Mouse (Mus musculus) midbrain, embryonic 16.5 days (tissue): Measurements from ENCODE around the gene Sec16b. TPM values are rescaled to one million over a fixed set of nuclear protein-coding genes. Genes with fewer than 3 reads are reported as not detected.

Source experiments
- ATAC-seq: fragments of 200-750 bp; cut with Nextera tagmentation; 2 replicates; pipeline ENCODE4 v1.8.0; 2017; ENCODE audit warnings: moderate TSS enrichment
- H3K27ac ChIP-seq: fragments of 300-500 bp; sonication (generic); 2 replicates; pipeline ENCODE4 v1.5.1; 2014; ENCODE audit warnings: mild to moderate bottlenecking, low read length, mixed read lengths
- H3K27me3 ChIP-seq: fragments of 300-500 bp; sonication (generic); 2 replicates; pipeline ENCODE4 v1.6.1; 2014; ENCODE audit warnings: low read depth, low read length, mixed read lengths; ENCODE audit not compliant: control insufficient read depth, insufficient read depth
- H3K36me3 ChIP-seq: fragments of 300-500 bp; sonication (generic); 2 replicates; pipeline ENCODE4 v1.6.1; 2014; ENCODE audit warnings: mild to moderate bottlenecking, low read length, moderate library complexity, mixed read lengths; ENCODE audit not compliant: control insufficient read depth, insufficient read depth
- H3K4me1 ChIP-seq: fragments of 300-500 bp; sonication (generic); 2 replicates; pipeline ENCODE4 v1.6.1; 2014; ENCODE audit warnings: mild to moderate bottlenecking, low read length, mixed read lengths; ENCODE audit not compliant: control insufficient read depth, insufficient read depth
- H3K4me2 ChIP-seq: fragments of 300-500 bp; sonication (generic); 2 replicates; pipeline ENCODE4 v1.6.1; 2014; ENCODE audit warnings: mild to moderate bottlenecking, low read length, mixed read lengths
- H3K4me3 ChIP-seq: fragments of 300-500 bp; sonication (generic); 2 replicates; pipeline ENCODE4 v1.5.1; 2014; ENCODE audit warnings: low read depth, mild to moderate bottlenecking, low read length, moderate library complexity, mixed read lengths
- H3K9ac ChIP-seq: fragments of 300-500 bp; sonication (generic); 2 replicates; pipeline ENCODE4 v1.6.1; 2014; ENCODE audit warnings: low read depth, low read length, mixed read lengths
- H3K9me3 ChIP-seq: fragments of 300-500 bp; sonication (generic); replicated peaks from 2 replicates; pipeline ENCODE4 v1.6.1; 2014; ENCODE audit warnings: mild to moderate bottlenecking, low read length, mixed read lengths; ENCODE audit not compliant: control insufficient read depth, poor library complexity, severe bottlenecking
- WGBS: fragments of 180-500 bp; shearing (Covaris S2); extraction: QIAGEN DNeasy Blood & Tissue Kit; methylation state at CpG from one replicate; pipeline ENCODE4 v1.1.7; 2014; 5-methylcytosine and 5-hydroxymethylcytosine counted together
- polyA plus RNA-seq: library from polyadenylated mRNA; unstranded; fragments of >200 nt; fragmentation: Nextera tagmentation; extraction: Ambion mirVana; gene quantifications from 2 replicates; pipeline ENCODE4 v1.2.1, GENCODE M21; 2015

The Sec16b gene
- polyA plus RNA-seq, 1 experiment from 2014 or later: 0.36 TPM

DNA sequence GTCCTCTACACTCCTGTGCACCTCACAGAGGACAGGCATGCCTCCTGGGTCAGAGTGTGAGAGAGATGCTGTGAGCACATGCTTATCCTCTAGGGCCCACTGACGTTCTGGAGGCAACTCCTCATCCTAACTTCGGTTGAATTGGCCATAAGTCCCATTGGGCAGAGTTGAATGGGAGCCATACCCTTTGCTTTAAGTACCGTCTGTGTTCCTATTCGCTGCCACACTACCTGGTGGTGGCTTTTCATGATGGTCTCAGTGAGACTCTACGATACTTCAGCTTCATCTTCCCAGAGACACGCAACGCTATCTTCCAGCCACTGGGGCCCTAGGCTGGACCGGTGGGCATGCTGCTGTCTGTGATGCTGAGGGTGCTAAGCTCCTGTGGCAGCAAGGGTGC, 38.5 kb downstream of the Sec16b start:
- Histone ChIP-seq H3K9ac (no peak overlapping the region), H3K36me3 (no peaks in the 10 kb centered on the region), H3K27ac (no peak overlapping the region), H3K4me1 (0 out of 2 replicates have a peak, but pooled peaks cover 2% of the 10 kb centered on the region), H3K27me3 (no peaks in the 10 kb centered on the region), H3K4me2 (no peak overlapping the region), H3K9me3 (no peaks in the 10 kb centered on the region), H3K4me3 (no peak overlapping the region)
- no peak for ATAC-seq
- WGBS: 95% methylated on average over 8 of the region's 8 CpGs

- Histone ChIP-seq H3K4me3 (no peak overlapping the region), H3K9me3 (no peaks in the 10 kb centered on the region), H3K27ac (no peak overlapping the region), H3K9ac (no peak overlapping the region), H3K27me3 (no peaks in the 10 kb centered on the region), H3K4me1 (no peaks in the 10 kb centered on the region), H3K4me2 (no peak overlapping the region), H3K36me3 (no peaks in the 10 kb centered on the region)
- ATAC-seq: no peak
- WGBS: 87% methylated on average over 5 of the region's 5 CpGs
Measured at GRCm38 (mm10) chr1:157547658-157548057, 41.1 kb downstream of the Sec16b start.

DNA sequence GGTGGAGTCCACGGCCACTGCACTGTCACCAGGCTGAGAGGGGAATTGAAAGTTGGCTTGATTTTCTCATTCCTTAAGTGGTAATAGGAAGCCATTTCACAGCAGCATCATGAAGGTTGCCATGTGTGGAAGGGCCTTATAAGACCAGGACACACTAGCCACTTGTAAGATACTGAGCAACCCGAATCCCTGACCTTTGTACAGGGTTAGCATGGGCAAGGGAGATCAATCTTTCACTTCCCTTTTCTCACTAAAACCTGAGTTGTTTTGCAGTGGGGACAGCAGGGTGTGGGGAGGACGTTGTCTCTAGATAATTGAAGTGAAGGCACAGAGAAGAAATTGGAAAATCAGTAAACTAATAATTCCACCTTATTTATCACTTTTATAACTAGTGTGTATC, 43.2 kb downstream of the Sec16b start:
- Histone ChIP-seq H3K36me3 (no peaks in the 10 kb centered on the region), H3K4me2 (no peak overlapping the region), H3K27me3 (no peaks in the 10 kb centered on the region), H3K27ac (no peak overlapping the region), H3K4me1 (peaks cover 5% of the 10 kb centered on the region), H3K9ac (no peak overlapping the region), H3K4me3 (no peak overlapping the region), H3K9me3 (no peaks in the 10 kb centered on the region)
- WGBS: 75% methylated on average over 3 of the region's 3 CpGs
- no peak for ATAC-seq

DNA sequence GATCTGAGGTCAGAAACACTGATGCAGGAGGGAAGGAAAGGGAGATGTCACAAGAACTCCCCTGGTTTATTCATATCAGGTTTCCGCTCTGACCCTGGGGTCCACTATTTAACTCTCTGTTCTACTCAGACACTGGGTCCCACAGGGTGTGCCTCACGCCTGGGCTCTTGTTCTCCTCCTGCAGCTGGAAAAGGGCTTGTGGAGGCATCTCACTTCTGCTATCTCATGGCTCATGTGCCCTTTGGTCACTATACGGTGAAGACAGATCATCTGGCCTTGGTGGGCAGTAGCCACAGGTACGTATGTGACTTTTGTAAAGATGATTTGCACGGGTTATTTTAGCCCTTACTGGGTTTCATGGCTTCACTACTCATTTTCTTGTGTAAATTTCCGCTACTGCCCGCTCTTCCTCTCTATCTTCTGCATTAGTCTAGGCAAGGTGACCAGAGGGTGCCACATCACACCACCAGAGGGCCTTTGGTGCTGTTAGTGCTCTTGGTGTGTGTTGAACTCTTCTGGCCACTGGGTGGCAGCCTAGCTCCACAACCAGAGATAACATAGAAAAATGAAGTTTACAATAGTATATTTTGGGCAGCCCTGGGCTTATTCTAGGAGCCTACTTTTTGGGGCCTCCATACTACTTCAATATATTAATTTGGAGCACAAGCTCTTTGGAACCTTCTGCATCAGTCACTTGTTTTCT, 46.4 kb downstream of the Sec16b start:
- peak; percentile 63 for ATAC-seq
- Histone ChIP-seq H3K36me3 (no peaks in the 10 kb centered on the region), H3K4me2 (no peak overlapping the region), H3K4me3 (no peak overlapping the region), H3K9me3 (no peaks in the 10 kb centered on the region), H3K27me3 (no peaks in the 10 kb centered on the region), H3K9ac (no peak overlapping the region), H3K27ac (no peak overlapping the region), H3K4me1 (peaks cover 18% of the 10 kb centered on the region)
- WGBS: 58% methylated on average over 7 of the region's 7 CpGs

GRCm38 (mm10) chr1:157554163-157554562, 47.6 kb downstream of the Sec16b start:
- WGBS: 81% methylated on average over 3 of the region's 3 CpGs
- Histone ChIP-seq H3K36me3 (no peaks in the 10 kb centered on the region), H3K4me3 (no peak overlapping the region), H3K9me3 (no peaks in the 10 kb centered on the region), H3K4me1 (peaks cover 18% of the 10 kb centered on the region), H3K27ac (no peak overlapping the region), H3K4me2 (no peak overlapping the region), H3K27me3 (no peaks in the 10 kb centered on the region), H3K9ac (peak overlapping the region; percentile 2; the same call in 1 of the 2 replicates)
- ATAC-seq: no peak

DNA sequence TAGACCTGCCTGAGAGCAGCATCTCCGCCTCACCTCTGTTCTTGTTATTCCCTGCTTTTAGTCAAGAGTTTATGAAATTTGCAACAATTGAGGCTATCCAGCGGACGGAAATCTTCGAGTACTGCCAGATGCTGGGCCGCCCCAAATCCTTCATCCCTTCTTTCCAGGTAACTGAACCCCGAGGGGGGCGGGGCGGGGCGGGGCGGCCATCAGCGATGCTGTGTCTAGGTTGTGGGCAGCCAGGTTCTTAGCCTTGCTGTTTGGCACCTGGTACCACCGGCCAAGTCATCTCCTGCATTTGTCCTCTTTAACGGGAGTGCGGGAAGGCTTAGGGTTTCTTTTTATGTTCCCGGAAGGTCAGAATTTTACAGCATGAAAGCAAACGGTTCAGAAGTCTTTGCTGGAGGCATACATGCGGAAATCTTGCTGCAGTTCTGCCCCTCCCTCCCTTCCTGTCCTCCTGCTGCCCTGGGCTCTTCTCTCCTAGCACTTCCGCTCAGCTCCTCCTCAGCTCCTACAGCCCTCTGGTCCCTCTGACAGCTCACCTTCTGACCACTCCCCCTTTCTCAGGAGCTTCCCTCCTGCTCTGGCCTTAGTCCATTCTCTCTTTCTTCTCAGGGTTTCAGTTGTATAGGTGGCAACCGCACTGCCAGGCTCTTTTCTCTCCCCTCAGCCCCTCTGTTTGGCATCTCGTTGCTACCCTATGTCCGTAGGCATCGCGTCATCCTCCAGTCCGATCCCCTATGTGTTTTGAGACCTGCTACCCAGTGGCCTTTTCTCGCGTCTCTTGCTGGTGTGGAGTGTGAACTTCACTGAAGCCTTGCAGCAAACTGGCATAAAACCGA, 48.4 kb downstream of the Sec16b start:
- WGBS: 28% methylated on average over 27 of the region's 27 CpGs
- H3K9me3 ChIP-seq: no peaks in the 10 kb centered on the region
- H3K9ac ChIP-seq: peak overlapping the region; percentile 36; the same call in 1 of the 2 replicates
- H3K4me1 ChIP-seq: peaks cover 18% of the 10 kb centered on the region
- H3K36me3 ChIP-seq: no peaks in the 10 kb centered on the region
- ATAC-seq: peak; percentile 59; the same call in 1 of the 2 replicates
- H3K27me3 ChIP-seq: no peaks in the 10 kb centered on the region
- H3K4me2 ChIP-seq: peak overlapping the region; percentile 43
- H3K27ac ChIP-seq: no peak overlapping the region
- H3K4me3 ChIP-seq: peak overlapping the region; percentile 13; the same call in 1 of the 2 replicates

DNA sequence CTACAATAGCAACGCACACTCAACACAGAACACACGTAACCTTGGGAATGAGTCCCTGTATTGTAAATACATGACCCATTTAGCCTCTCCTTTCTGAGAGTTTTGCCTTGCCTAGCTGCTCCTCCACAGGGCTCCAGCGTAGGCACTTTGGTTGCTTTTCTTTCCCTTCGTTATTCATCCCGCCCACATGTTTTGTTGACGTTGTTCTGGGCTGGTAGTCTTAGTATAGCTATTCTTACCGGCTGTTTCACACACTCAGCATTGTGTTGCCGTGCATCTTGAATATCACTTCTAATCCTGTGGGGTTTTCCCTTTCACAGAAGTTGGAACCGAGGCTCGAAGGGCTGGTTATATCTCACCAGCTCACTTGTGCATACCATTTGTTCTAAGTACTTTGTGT, 49.2 kb downstream of the Sec16b start:
- no peak for ATAC-seq
- Histone ChIP-seq H3K4me2 (no peak overlapping the region), H3K9me3 (no peaks in the 10 kb centered on the region), H3K4me3 (no peak overlapping the region), H3K9ac (no peak overlapping the region), H3K36me3 (no peaks in the 10 kb centered on the region), H3K27me3 (no peaks in the 10 kb centered on the region), H3K27ac (no peak overlapping the region), H3K4me1 (peaks cover 20% of the 10 kb centered on the region)
- 42% methylated on average over 10 of the region's 10 CpGs for WGBS

GRCm38 (mm10) chr1:157556439-157556838, 49.9 kb downstream of the Sec16b start:
- Histone ChIP-seq H3K27ac (no peak overlapping the region), H3K4me1 (peaks cover 20% of the 10 kb centered on the region), H3K4me2 (no peak overlapping the region), H3K9ac (no peak overlapping the region), H3K4me3 (no peak overlapping the region), H3K9me3 (no peaks in the 10 kb centered on the region), H3K36me3 (no peaks in the 10 kb centered on the region), H3K27me3 (no peaks in the 10 kb centered on the region)
- no peak for ATAC-seq
- 65% methylated on average over 5 of the region's 5 CpGs for WGBS

GRCm38 (mm10) chr1:157558145-157558544, 51.6 kb downstream of the Sec16b start:
- Histone ChIP-seq H3K9me3 (no peaks in the 10 kb centered on the region), H3K4me2 (no peak overlapping the region), H3K27me3 (no peaks in the 10 kb centered on the region), H3K9ac (no peak overlapping the region), H3K36me3 (no peaks in the 10 kb centered on the region), H3K4me1 (peaks cover 20% of the 10 kb centered on the region), H3K4me3 (no peak overlapping the region), H3K27ac (no peak overlapping the region)
- ATAC-seq: no peak
- WGBS: 57% methylated on average over 5 of the region's 5 CpGs
